Mouse (Mus musculus) thymus, adult 2 months (tissue): Measurements from ENCODE around the gene Map1b. TPM values are rescaled to one million over a fixed set of nuclear protein-coding genes. Genes with fewer than 3 reads are reported as not detected.

ENCODE experiments used
- DNase-seq: peaks from one replicate; pipeline ENCODE4 v3.0.0; 2021
- H3K27ac ChIP-seq: fragments of 200-500 bp; 2 replicates; pipeline ENCODE4 v1.5.1; 2012; ENCODE audit warnings: low read length, control low read depth; ENCODE audit not compliant: control insufficient read depth, insufficient read depth
- H3K27me3 ChIP-seq: fragments of 200-500 bp; 2 replicates; pipeline ENCODE4 v1.6.1; 2012; ENCODE audit warnings: mild to moderate bottlenecking, low read length, moderate library complexity, mixed read lengths; ENCODE audit not compliant: control insufficient read depth, insufficient read depth
- H3K36me3 ChIP-seq: fragments of 200-500 bp; 2 replicates; pipeline ENCODE4 v1.6.1; 2012; ENCODE audit warnings: mild to moderate bottlenecking, low read length, moderate library complexity; ENCODE audit not compliant: control insufficient read depth, insufficient read depth
- H3K4me1 ChIP-seq: fragments of 200-500 bp; replicated peaks from 2 replicates; pipeline ENCODE4 v1.6.1; 2012; ENCODE audit warnings: low read length; ENCODE audit not compliant: control insufficient read depth, insufficient read depth
- H3K4me3 ChIP-seq: fragments of 200-500 bp; 2 replicates; pipeline ENCODE4 v1.5.1; 2012; ENCODE audit warnings: mild to moderate bottlenecking, low read length, control low read depth, moderate library complexity; ENCODE audit not compliant: control insufficient read depth, insufficient read depth
- CTCF ChIP-seq: fragments of 200-500 bp; IDR thresholded peaks from 2 replicates; pipeline ENCODE4 v1.5.1; 2012; ENCODE audit warnings: mild to moderate bottlenecking, control low read depth, low read length, moderate library complexity, borderline replicate concordance; ENCODE audit not compliant: control insufficient read depth, poor library complexity, insufficient read depth; ENCODE audit errors: extremely low read depth
- POLR2A ChIP-seq: fragments of 200-500 bp; IDR thresholded peaks from 2 replicates; pipeline ENCODE4 v1.6.1; 2012; ENCODE audit warnings: mild to moderate bottlenecking, low read length, control low read depth, moderate library complexity; ENCODE audit not compliant: control insufficient read depth, poor library complexity, insufficient read depth; ENCODE audit errors: extremely low read depth
- WGBS: fragments of 180-500 bp; shearing (Covaris S2); methylation state at CpG from one replicate; pipeline ENCODE4 v1.1.7; 2018; 5-methylcytosine and 5-hydroxymethylcytosine counted together
- polyA plus RNA-seq: library from polyadenylated mRNA; depleted of rRNA; stranded (reverse); fragments of >200 nt; gene quantifications from 2 replicates; pipeline ENCODE4 v1.2.3, GENCODE M21; 2012

Gene Map1b
- polyA plus RNA-seq, 1 experiment: 0.92 TPM

DNA sequence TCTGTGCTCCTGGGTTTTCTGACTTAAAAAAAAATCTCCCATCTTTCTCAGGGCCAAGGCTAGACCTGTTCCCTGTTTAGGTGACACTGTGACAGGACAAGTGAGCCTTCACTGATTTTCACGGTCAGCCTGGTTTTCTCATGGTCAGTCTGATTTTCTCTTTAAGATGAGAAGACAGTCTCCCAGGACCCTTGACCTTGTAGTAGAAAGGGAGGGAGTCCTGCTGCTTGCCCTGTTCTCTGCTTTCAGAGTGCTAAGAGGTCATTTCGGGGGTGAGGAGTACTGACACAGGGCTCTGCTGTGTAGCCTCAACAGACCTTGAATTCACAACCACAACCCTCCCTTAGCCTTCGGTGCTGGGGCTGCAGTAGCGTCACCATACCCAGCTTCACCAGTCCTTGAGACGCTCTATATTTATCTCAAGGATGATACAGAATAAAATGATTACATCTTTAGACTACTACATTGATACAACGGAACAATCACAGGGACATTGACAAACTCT, 49.5 kb downstream of the Map1b start:
- Histone ChIP-seq H3K36me3 (no peaks in the 10 kb centered on the region), H3K4me1 (no peaks in the 10 kb centered on the region), H3K27me3 (no peaks in the 10 kb centered on the region), H3K4me3 (no peak overlapping the region), H3K27ac (no peak overlapping the region)
- TF ChIP-seq POLR2A (no peak), CTCF (no peak)
- DNase-seq: no peak
- WGBS: 92% methylated on average over 6 of the region's 6 CpGs

- no peak for DNase-seq
- 85% methylated on average over 2 of the region's 2 CpGs for WGBS
Observed at GRCm38 (mm10) chr13:99466064-99466463, 50.3 kb downstream of the Map1b start.

DNA sequence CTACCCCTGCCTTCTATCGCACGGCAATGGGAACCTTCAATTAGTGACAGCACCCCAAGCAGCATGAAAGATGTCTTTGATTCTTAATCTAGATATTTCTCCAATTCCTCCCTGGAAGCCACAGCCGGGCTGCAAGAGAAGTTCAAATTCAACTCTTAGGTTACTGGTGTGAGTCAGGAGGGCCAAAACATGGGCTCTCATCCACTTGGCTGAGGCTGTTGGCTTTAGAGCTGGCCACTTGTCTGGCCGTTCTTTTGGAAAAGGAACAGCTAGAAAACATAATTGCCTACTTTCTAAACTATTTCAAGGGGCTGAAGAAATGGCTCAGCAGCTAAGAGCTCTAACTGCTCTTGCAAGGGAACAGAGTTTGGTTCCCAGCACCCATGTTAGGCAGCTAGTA, 51.8 kb downstream of the Map1b start:
- Histone ChIP-seq H3K36me3 (no peaks in the 10 kb centered on the region), H3K4me3 (no peak overlapping the region), H3K27ac (no peak overlapping the region), H3K4me1 (no peaks in the 10 kb centered on the region), H3K27me3 (no peaks in the 10 kb centered on the region)
- no peak for DNase-seq
- WGBS: 92% methylated on average over 4 of the region's 4 CpGs
- no peak for TF ChIP-seq POLR2A
- TF ChIP-seq CTCF: no peak

More at GRCm38 (mm10) chr13:99466064-99466463, 50.3 kb downstream of the Map1b start:
- TF ChIP-seq POLR2A (no peak), CTCF (no peak)
- Histone ChIP-seq H3K4me1 (no peaks in the 10 kb centered on the region), H3K27me3 (no peaks in the 10 kb centered on the region), H3K4me3 (no peak overlapping the region), H3K27ac (no peak overlapping the region), H3K36me3 (no peaks in the 10 kb centered on the region)

DNA sequence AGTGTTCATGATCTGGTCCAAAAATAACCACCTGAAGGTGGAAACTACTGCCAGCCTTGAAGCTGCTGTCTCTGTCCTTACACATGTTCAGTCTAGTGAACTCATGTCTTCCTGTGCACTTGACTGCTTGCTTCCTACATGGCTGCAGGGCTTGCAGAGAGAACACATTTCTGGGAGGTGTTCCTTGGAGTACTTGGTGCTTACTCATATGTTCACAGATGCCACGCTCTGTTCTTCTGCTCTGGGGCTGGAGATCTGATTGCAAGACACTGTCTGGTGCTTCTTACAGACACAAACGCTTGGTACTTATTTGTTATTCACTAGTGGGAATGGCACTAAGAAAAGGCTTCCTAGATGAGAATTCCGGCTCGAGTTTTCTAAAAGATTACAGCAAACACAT, 54.5 kb downstream of the Map1b start:
- Histone ChIP-seq H3K36me3 (no peaks in the 10 kb centered on the region), H3K4me3 (no peak overlapping the region), H3K27me3 (no peaks in the 10 kb centered on the region), H3K4me1 (no peaks in the 10 kb centered on the region), H3K27ac (no peak overlapping the region)
- DNase-seq: no peak
- TF ChIP-seq CTCF (no peak), POLR2A (no peak)
- WGBS: 94% methylated on average over 4 of the region's 4 CpGs

- Histone ChIP-seq H3K36me3 (no peaks in the 10 kb centered on the region), H3K4me1 (no peaks in the 10 kb centered on the region), H3K27me3 (no peaks in the 10 kb centered on the region), H3K27ac (no peak overlapping the region), H3K4me3 (no peak overlapping the region)
- TF ChIP-seq CTCF: no peak
- WGBS: 91% methylated on average over 4 of the region's 4 CpGs
- no peak for DNase-seq
Observed at GRCm38 (mm10) chr13:99459612-99460011, 56.7 kb downstream of the Map1b start.

DNA sequence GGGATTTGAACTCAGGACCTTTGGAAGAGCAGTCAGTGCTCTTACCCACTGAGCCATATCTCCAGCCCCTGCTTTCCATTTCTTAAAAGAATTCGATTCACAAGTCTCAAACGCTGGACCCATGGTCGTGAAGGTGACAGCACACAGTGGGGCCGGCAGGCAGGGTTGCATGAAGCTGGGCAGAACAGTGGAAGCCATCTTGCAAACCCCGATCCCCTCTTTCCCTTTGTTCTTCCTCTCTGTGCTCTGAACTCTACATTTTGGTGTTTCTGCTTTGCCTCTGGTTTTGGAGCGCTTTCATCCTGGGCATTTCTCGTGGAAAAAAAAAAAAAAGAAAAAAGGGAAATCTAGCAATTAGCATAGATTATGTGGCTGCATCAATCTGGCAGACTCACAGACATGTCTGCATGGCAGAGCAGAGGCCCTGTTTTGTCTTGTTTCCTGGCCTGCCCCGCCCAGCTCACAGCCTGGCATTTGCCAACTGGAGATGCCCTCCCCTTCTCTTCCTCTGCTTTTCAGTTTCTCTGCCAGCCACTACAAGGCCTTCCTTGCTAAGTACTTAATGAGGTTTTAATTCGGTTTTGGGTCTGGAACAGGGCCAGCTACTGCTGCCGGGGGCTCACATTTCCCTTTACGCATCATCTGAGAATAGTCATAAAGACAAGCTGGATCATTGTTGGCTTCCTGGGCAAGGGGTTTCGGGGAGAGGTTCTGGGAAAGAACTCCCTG, 57.5 kb downstream of the Map1b start:
- H3K36me3 ChIP-seq: no peaks in the 10 kb centered on the region
- no peak overlapping the region for H3K4me3 ChIP-seq
- no peak for DNase-seq
- H3K27ac ChIP-seq: no peak overlapping the region
- no peaks in the 10 kb centered on the region for H3K4me1 ChIP-seq
- 75% methylated on average over 12 of the region's 12 CpGs for WGBS
- TF ChIP-seq POLR2A: no peak
- no peak for TF ChIP-seq CTCF
- no peaks in the 10 kb centered on the region for H3K27me3 ChIP-seq

GRCm38 (mm10) chr13:99454977-99455376, 61.4 kb downstream of the Map1b start:
- Histone ChIP-seq H3K4me1 (no peaks in the 10 kb centered on the region), H3K27ac (no peak overlapping the region), H3K4me3 (no peak overlapping the region), H3K36me3 (no peaks in the 10 kb centered on the region), H3K27me3 (no peaks in the 10 kb centered on the region)
- TF ChIP-seq CTCF (no peak), POLR2A (no peak)
- no peak for DNase-seq
- WGBS: 95% methylated on average over 7 of the region's 7 CpGs
